Mouse (Mus musculus): ENCODE measurements around the gene Lrrk2.
"Not testable (repeated sequence)": the region's sequence is repeated elsewhere in the genome, so short reads cannot be mapped to it uniquely, and the experiment has no call there.

Gene Lrrk2

DNA sequence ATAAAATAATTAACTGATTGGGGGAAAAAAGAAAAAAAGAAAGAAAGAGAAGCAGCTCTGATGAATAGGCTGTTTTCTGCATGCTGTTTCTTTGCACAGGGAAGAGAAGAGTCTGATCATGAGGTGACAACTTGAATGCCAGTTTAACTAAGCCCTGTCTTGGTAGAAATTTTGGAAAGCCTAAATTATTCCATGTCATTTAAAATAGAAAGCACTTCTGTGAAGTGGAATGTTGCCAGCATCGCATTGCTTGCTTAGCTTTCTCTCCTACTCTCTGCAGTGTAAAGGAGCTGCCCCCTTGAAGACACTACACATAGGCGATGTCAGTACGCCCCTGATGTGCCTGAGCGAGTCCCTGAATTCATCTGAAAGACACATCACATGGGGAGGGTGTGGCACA lies 133.5 kb downstream of the Lrrk2 start:
- DNase-seq (ENCODE audit: extremely low read depth, low read depth) = no peak

DNA sequence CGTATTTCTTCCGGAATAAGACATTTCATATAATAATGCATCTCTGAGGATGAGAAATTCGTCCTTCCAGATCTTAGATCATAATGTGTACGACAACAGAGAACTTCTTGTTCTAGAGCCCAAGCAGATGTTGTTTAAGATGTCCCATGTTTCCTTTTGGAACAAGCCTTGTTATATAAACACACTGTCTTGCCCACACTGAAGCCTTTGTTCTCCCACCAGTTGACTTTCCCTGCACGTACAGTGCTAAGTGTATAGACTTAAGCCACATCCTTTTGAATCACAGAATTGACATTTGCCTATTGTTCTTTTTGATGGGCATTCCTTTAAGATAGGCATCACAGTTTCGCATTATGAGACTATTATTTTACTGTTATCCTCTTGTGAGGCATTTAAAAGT lies 162.3 kb downstream of the Lrrk2 start:
- DNase-seq (ENCODE audit: extremely low read depth, low read depth) = no peak

DNA sequence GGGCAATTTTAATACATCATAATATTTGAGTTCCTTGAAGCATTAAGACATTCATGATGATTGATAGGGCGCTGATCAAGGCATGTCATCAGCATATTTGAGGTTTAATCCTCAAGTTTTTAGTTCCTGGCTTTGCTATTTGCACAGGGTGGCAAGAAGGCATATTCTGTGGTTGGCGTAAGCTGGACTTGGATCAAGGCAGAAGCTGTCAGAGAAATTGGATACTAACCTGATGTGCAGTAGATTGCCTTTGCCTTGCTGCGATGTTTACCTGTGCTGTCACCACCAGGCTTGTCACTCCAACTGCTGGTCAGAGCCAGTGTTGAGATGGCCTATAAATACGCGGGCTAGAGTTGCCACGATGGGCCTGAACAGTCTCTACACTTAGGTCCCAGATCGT lies 165.0 kb downstream of the Lrrk2 start, which contains the start of gene Smgc:
Gene Smgc, plus strand, starts transcription at position 301 of the 400 bp plus-strand sequence.
- DNase-seq (ENCODE audit: extremely low read depth, low read depth) = no peak

DNA sequence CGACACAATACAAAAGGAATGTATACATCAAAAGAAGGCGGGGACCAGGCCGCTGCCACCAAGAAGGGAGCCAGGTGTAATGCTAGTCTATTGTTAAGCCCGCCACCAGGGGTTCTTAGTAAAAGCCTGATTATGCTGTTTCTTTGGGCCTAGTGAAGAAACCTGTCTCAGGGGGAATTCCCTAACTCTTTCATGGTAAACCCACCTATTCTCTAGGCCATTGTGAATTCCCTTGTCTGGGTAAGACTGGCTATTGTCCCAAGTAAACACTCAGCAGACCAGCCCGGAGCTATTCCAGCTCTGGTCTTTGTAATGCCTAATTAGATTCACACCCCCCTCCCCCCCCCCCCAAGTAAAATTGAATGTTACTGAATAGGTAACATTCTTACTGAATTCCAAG lies 191.2 kb downstream of the Lrrk2 start:
- DNase-seq (ENCODE audit: extremely low read depth, low read depth) = not testable (repeated sequence)
